Mouse (Mus musculus) cerebellum, postnatal 4 days (tissue): ENCODE results near the gene Serpina3a.

Source experiments
- DNase-seq, 2 experiments: peaks; one replicate each; pipeline ENCODE4 v3.0.0; 2022; ENCODE audit warnings: low spot score in 2 of 2, mixed read lengths in 1 of 2

Serpina3a gene

GRCm38 (mm10) chr12:104142427-104142826 is 29.9 kb downstream of the Serpina3a start:
- no peak for DNase-seq

DNA sequence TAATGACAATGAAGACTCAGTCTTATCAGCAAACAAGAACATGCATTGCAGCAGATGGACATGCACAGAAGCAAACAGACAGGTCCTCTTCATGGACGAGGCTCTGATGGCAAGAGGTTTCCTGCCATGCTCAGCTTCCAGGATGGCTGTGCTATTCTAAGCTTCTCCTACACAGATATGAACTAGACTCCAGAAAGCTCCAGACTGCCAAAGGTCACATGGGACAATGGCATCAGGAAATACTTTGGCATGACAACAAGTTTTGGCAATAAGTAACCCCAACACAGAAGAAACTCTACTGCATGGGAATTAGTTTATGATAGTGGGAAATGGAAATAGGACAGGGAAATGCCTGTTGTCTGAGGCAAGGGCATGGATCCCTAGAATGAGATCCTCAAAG is 30.8 kb downstream of the Serpina3a start:
- no peak for DNase-seq

DNA sequence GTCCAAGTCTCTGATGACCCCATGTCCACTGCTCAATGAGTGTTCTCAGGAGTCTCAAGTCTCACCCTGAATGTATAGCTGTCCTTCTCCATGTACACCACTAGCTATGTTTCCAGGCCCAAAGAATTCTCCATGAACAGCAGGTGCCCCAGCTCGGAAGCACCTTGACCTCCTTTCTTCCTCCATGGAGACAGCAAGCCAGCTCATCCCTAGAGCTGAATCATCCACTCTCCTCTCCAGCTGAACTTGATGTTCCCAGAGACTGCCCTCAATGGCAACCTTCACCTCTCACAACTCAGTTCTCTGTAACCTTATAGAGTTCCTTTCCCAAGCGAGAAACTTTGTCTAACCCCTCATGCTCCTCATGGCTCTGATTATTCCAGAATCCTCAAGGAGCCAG is 33.0 kb downstream of the Serpina3a start:
- no peak for DNase-seq

- no peak for DNase-seq
These were observed 39.5 kb downstream of the Serpina3a start for GRCm38 (mm10) chr12:104151989-104152388.

DNA sequence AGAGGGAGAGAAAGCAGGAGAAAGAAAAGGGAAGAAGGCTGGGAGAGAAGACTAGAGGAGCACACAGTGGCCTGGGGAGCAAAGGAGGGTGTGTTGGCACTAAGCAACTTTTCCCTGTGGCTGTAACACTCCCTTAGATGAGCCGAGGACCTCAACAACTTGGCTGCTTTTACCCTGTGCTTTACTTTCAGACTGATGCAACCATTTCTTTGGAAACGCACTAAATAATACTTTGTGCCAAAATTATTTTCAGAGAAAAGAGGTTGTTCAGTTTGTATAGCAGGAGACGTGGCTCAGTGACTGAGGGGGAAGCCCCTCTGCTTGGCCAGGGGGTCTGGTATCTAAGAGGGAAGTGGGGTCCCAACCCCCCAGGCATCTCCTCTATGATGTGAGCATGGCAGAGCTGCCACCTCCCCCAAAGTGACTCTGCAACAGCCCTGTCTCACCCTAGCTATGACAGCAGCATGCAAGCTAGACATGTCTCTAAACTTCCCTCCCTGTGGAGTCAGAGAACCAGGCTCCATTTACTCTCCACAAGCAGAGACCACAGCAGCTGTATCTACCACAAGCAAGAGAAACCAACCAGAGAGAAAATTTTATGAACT is 40.6 kb downstream of the Serpina3a start:
- no peak for DNase-seq

DNA sequence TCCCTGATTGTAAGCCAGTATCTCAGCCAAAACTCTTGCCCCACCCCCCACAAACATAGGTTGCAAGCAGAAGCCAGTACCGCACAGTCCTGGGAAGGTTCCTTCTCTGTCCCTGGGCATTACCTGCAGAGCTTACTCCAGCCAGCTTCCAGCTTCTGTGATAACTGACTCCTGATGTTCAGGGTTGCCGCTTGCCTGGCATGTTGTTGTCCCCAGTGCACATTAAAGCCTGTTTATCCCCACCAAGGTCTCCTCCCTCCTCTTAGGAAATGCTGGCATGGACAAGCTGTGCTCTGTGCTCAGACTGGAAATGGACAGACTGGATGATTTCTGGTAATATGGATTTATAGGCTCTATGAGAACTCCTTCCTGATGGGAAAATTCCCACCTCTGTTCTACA is 41.1 kb downstream of the Serpina3a start, which contains the start of gene Serpina3c:
Serpina3c (minus strand) TSS at position 215 of the 400 bp plus-strand sequence.
- DNase-seq = no peak
